Mouse (Mus musculus): ENCODE results near the gene Siglec1. TPM values are rescaled to one million over a fixed set of nuclear protein-coding genes. Genes with fewer than 3 reads are reported as not detected.

Siglec1 gene
- polyA plus RNA-seq (2014; fragmentation: Illumina TruSeq; extraction: RNeasy Lipid Tissue Mini Kit (QIAGEN cat#74804); ENCODE audit: low read depth, low replicate concordance): 0.06 TPM

DNA sequence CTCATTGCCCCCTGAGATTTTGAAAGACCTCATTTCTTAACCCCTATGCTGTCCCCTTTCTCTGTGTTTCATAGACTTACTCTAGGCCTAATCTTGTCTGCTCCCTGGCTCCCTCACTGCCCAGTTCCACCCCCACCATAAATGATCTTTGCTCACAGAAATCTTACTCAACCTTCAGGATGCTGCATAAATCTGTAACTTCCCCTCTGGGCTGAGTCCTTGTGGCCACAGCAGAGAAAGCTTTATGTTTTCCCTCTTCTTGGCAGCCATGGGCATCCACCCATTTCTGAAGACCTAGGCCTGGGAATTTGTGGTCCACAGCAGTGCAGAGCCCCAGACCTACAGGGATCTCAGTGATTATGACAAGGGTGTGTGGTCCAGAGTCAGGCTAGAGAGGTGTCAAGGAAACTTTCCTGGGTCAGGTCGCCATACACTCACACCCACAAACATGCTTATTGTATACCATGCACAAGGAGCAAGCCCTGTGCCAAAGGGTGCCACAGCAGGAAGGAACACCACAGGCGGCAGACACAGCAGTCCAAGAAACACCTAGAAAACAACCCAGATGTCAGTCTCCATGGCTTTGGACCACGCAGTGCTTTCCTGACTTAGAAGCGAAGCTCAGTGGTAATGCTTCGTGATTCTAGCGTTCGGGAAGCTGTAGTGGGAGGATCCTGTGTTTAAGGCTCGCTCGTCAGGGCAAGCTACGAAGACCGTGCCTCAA lies at the start of gene Siglec1:
Gene Siglec1, minus strand, starts transcription at position 99 of the 724 bp plus-strand sequence.

DNA sequence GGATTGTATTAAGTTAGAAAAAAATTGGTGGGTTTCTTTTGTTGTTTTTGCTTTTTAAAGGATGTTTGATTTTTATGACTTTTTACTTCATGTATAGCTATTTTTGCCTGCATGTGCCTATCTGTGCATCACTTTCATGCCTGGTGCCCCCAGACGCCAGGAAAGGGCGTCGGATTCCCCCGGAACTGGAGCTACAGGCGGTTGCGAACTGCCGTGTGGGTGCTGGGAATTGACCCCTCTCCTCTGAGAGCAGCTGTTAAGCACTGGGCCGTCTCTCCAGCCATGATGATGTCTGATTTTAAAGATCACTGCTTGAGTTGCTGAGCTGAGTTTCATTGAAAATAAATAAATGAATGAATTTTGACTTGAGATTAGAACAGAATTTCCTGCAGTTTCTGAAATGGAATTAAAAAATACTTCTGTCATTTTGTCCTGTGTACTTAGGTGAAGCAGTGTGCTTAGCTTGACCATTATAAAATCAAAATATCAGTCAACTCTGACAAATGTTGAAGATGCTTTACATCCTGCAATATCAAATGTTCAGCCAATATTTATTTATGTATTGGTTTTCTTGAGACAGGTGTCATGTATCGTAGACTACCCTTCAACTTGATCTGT lies 46.5 kb upstream of the Siglec1 start, which contains the start of gene Gm11037:
Gene Gm11037, plus strand, starts transcription at position 568 of the 618 bp plus-strand sequence.

DNA sequence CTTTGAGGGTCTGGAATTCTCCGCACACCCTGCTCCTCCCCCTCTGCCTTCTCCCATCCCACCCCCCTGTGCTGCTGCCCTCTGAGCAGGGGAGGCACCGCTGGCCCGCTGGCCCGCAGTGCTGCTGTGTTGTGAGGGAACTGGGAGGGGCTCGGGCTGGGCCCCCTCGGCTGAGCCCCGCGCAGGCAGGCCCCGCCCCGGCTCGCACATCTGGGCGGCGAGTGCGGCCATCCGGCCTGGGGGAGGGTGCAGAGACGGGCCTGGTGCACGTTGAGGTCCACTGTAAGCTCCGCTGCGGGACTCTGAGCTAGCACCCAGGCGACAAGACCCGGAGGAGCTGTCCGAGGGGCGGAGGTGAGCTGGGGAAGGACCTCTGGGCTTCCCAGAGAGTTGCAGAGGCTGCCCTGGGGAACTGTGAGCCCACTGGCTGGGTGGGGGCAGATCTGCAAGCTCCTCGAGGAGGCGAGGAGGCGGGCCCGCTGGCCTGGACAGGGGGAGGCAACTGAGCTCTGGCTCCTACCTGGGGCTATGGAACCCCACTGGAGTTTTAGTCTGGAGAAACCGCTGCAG lies 40.7 kb upstream of the Siglec1 start, which contains the start of gene Hspa12b:
Gene Hspa12b, plus strand, starts transcription at position 120 of the 570 bp plus-strand sequence.

DNA sequence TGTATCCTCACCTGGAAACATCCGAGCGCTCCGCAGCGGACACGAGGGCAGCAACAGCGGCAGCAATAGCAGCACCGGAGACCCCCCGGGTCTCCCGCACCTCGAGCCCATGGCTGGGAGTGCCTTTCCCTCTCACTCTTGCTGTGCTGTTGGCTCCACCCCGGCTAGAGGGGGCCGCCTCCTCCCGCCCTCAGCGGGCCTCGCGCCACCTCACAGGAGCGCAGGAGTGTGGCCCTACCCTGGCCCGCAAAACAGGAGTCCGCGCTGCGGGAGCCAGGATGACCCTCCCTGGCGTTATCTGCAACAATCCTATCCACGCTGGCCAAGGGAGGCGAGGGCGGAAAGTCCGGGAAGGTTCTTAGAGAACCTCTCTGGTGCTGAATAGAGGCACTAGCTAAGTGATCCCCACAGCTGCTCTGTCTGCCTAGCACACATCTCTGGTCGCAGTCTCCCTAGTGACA lies 23.1 kb downstream of the Siglec1 start, which contains the start of gene Adam33:
Gene Adam33, minus strand, starts transcription at position 411 of the 461 bp plus-strand sequence.

DNA sequence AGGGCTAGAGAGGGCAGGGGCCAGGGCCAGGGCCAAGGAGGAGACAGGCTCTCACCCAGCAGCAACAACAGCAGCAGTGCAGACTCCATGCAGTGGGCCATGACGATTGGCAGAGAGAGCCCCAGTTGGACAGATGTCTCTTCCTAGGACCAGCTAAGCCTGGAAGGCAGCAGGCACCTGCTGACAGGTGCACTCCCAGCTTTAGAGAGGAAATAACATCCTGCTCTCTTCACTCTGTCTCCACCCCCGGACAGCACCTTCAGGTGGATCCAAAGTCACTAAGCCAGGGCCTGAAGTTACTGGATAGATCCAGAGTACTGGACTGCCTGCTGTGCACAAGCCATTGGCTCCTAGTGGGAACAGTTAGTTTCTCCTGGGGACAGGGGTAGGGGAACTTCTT lies 43.6 kb downstream of the Siglec1 start, which contains the start of gene Gfra4:
Gene Gfra4, minus strand, starts transcription at position 101 of the 400 bp plus-strand sequence.

Other genes starting within 250 kb of the Siglec1 start
- 74.3 TPM for gene 4930402H24Rik, start 180.4 kb downstream of the Siglec1 start, polyA plus RNA-seq (2014; fragmentation: Illumina TruSeq; extraction: RNeasy Lipid Tissue Mini Kit (QIAGEN cat#74804); ENCODE audit: low read depth, low replicate concordance)
- gene Atrn, start 180.3 kb downstream of the Siglec1 start, polyA plus RNA-seq (2014; fragmentation: Illumina TruSeq; extraction: RNeasy Lipid Tissue Mini Kit (QIAGEN cat#74804); ENCODE audit: low read depth, low replicate concordance): 7.4 TPM
- 3.4 TPM for gene Gfra4, start 43.7 kb downstream of the Siglec1 start, polyA plus RNA-seq (2014; fragmentation: Illumina TruSeq; extraction: RNeasy Lipid Tissue Mini Kit (QIAGEN cat#74804); ENCODE audit: low read depth, low replicate concordance)
- gene Adam33, start 23.0 kb downstream of the Siglec1 start, polyA plus RNA-seq (2014; fragmentation: Illumina TruSeq; extraction: RNeasy Lipid Tissue Mini Kit (QIAGEN cat#74804); ENCODE audit: low read depth, low replicate concordance): not detected
- gene Hspa12b, start 40.5 kb upstream of the Siglec1 start, polyA plus RNA-seq (2014; fragmentation: Illumina TruSeq; extraction: RNeasy Lipid Tissue Mini Kit (QIAGEN cat#74804); ENCODE audit: low read depth, low replicate concordance): 0.57 TPM
- not detected for gene Gm11037, start 46.7 kb upstream of the Siglec1 start, polyA plus RNA-seq (2014; fragmentation: Illumina TruSeq; extraction: RNeasy Lipid Tissue Mini Kit (QIAGEN cat#74804); ENCODE audit: low read depth, low replicate concordance)
- gene 1700037H04Rik, start 73.3 kb upstream of the Siglec1 start, polyA plus RNA-seq (2014; fragmentation: Illumina TruSeq; extraction: RNeasy Lipid Tissue Mini Kit (QIAGEN cat#74804); ENCODE audit: low read depth, low replicate concordance): 14.9 TPM
- gene Cenpb, start 93.3 kb upstream of the Siglec1 start, polyA plus RNA-seq (2014; fragmentation: Illumina TruSeq; extraction: RNeasy Lipid Tissue Mini Kit (QIAGEN cat#74804); ENCODE audit: low read depth, low replicate concordance): 2.8 TPM
- 0.41 TPM for gene Cdc25b, start 100.2 kb upstream of the Siglec1 start, polyA plus RNA-seq (2014; fragmentation: Illumina TruSeq; extraction: RNeasy Lipid Tissue Mini Kit (QIAGEN cat#74804); ENCODE audit: low read depth, low replicate concordance)
- gene Spef1, start 100.5 kb upstream of the Siglec1 start, polyA plus RNA-seq (2014; fragmentation: Illumina TruSeq; extraction: RNeasy Lipid Tissue Mini Kit (QIAGEN cat#74804); ENCODE audit: low read depth, low replicate concordance): 2.4 TPM
- gene Ap5s1, start 120.3 kb upstream of the Siglec1 start, polyA plus RNA-seq (2014; fragmentation: Illumina TruSeq; extraction: RNeasy Lipid Tissue Mini Kit (QIAGEN cat#74804); ENCODE audit: low read depth, low replicate concordance): 3.3 TPM
- gene Mavs, start 147.3 kb upstream of the Siglec1 start, polyA plus RNA-seq (2014; fragmentation: Illumina TruSeq; extraction: RNeasy Lipid Tissue Mini Kit (QIAGEN cat#74804); ENCODE audit: low read depth, low replicate concordance): 1.9 TPM
- 58.3 TPM for gene Pank2, start 175.7 kb upstream of the Siglec1 start, polyA plus RNA-seq (2014; fragmentation: Illumina TruSeq; extraction: RNeasy Lipid Tissue Mini Kit (QIAGEN cat#74804); ENCODE audit: low read depth, low replicate concordance)

Data from testis, adult 10 weeks (tissue).